Mouse (Mus musculus) c-Kit-positive CD71-negative TER-119-negative erythroid progenitor cells, embryonic 14.5 days (primary cell): ENCODE results near the gene Vps13d.

ENCODE experiments used
- DNase-seq: peaks from one replicate; pipeline ENCODE4 v3.0.0-alpha.2; 2013; ENCODE audit warnings: low read depth

Gene Vps13d

DNA sequence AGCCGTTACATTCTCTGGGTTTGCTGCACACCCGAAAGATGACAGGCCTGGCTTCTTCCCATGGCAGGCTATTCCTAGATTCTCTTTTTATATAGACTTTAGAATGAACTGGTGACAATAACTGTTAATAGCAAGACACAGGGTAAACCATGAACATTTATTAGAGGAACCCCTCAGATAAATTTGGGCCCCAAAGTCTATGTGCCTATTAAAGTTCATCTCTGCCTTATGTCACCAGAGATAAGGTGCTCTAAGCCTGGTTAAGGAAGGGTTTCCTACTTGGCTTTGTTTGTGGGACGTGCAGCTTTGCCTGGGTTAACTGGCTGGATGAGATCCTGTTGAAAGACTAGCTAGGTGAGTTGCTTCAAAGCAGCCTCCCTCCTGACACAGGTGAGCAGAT is 159.4 kb downstream of the Vps13d start:
- no peak for DNase-seq

DNA sequence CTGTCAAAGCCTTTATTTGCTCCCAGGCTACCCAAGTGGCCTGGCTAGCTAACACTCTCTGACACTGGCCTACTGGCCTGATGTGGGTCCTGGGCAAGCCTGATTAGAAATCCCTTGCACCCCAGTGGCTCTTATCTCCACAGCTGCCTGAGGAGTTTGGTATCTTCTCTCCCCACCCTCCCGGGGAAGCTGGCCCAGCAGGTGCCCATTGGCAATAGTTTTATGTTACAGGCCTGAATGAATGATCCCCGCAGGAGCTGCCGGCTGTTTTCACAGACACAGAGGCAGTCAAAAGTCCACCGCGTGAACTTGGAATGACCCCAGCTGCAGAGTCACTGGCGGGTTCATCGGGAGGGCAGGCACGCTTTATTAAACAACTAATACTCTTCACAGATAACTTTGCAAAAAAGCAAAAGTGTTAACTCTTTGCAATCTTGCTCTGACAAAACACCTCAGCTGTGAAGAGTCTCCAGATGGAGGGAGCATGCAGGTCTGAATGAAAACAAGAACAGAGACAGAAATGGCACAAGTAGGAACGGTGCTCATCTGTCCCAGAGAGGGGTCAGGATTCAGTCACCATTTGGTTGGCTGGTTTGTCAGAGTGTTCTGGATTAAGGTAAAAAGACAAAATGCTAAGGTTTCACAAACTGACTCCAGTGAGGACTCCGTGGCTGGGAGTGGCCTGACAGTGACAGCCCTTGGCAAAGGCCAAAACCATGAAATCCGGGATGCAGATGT is 160.1 kb downstream of the Vps13d start:
- DNase-seq, result no peak

DNA sequence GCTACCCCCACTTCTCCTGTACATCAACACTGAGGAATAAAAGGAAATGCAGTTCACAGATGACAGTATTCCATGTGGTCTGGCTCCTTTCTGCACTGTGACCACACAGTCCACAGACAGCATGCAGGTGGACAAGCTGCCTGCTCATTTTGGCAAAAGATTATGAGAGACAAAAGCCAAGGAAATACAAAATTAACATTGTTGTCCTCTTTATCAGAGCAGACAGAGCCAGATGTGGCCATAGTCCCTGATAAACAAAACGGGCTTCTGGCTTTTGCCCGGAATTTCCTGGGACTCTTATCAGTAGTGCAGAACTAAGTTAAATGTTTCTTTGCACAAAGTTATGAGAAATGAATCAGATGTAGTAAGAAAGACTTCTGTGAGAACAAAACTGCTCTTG is 161.4 kb downstream of the Vps13d start:
- no peak for DNase-seq

GRCm38 (mm10) chr4:145032637-145033036 is 162.2 kb downstream of the Vps13d start:
- no peak for DNase-seq

- no peak for DNase-seq
Observed at GRCm38 (mm10) chr4:145031510-145031909, 163.3 kb downstream of the Vps13d start.

DNA sequence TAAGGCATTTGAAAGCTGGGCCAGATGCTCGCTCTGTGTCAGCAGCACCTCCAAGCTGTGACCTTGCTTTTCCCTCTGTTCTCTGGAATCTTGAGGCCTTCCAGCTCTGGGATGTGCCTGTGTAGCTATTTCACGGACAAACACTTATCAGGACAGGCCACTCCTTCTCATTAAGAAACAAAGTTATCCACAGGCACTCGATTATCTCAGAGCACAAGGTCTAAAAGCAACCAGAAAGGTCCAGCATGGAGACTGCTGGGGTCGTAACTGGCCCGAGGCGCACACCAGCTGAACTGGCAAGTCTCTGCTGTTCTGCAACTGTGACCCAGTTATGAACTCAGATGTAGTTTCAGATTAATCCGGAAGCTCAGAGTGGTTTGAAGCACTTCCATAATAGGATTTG is 168.4 kb downstream of the Vps13d start:
- no peak for DNase-seq

DNA sequence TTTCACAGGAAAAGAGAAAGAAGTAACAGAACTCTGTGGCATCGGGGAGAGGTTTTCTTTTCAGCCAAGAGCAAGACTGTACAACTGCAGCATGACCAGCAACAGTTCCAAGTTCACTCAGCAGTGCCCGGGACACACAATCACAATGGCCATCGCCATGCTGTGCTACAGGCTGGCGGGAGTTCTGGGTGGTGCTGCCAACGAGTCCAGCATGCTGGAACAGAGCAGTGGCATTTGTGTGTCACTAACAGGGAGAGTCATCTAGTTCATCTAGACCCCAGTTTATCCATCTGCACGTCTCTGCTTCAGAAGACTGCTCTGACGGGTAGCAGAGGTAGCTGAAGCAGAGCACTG is 169.4 kb downstream of the Vps13d start:
- no peak for DNase-seq

DNA sequence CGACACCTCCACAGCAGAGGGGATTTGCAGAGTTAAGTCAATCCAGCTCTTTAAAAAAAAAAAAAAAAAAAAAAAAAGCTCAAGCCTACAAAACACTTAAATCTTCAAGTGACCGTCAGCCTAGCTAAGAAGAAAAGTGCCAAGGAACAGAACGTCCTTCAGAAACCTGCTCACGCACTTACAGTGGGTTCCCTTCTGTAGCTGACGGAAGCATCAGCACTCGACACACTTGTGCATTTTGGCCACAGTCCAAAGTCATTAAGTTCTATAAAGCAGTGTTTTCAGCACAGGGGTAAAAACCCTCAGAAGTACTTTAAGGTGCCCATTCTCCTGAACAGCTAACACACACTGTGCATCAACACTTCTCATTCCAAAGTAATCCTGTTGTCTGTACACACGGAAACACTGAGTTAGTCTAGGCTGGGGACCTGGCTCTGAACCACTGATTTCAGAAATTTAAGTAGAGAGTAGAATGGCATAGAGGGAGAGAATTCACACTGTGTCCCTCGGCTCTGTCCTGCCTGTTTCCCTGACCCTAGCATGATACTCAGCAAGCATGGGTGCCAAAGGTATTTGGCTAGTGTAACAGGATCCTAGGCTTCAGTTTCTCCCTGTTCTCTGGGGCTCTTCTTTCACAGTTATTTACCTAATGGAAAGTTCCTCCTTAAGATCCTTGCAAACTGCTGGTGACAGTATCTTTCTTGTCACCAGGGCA is 170.0 kb downstream of the Vps13d start:
- DNase-seq, result no peak

DNA sequence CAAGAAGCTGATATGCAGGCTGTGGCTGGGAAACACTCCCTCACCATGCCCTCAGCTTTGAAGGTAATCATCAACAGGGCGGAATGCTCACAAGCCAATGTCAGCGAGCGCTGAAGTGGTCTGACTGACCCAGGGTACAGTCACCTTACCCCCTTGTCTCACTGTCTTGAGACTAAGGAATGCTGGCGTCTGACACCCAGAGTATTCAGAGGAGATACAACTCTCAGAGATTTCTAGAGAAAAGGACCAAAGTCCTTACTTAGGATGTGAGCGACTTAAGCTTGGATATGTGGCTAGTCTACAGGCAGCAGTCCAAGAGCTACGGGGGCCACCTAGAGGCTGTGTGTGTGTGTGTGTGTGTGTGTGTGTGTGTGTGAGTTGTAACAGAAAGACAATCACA is 170.9 kb downstream of the Vps13d start:
- DNase-seq, result no peak

DNA sequence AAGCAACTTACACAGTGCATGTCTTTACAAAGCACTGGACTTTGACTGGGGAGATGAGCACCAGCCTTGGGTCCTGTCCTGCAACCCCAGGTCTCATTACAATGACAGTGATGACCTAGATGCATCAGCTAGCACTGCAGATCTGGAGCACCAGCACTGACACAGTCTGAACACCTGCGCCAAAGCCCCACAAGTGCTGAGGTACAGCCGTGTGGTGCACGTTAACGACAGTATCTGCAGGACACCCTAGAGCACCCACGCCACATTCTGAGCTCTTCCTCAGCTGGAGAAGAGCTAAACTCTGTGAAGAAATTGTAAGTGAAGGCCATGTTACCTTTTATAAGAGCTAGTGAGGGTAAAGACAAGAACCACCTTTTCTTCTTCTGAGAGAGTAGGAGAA is 172.0 kb downstream of the Vps13d start:
- no peak for DNase-seq

DNA sequence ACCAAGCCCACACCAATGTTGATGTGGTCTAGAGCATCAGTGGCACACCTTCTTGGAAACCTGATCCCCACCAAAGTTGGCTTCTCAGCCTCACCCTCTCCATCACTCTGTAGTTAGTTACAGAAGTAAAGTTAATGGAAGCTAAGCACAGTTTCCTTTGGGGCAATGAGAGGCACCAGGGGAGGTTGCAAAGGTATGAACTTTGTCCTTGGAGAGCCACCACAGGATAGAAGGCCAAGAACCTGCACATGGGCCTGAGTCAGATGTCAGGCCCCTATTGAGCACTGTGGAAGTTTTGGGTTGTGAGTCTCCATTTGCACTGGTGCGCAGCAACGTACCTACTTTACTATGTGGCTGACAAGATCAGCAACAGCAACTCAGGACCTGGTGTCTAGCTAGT is 172.6 kb downstream of the Vps13d start:
- DNase-seq, result no peak

GRCm38 (mm10) chr4:145020383-145020782 is 174.4 kb downstream of the Vps13d start:
- no peak for DNase-seq

DNA sequence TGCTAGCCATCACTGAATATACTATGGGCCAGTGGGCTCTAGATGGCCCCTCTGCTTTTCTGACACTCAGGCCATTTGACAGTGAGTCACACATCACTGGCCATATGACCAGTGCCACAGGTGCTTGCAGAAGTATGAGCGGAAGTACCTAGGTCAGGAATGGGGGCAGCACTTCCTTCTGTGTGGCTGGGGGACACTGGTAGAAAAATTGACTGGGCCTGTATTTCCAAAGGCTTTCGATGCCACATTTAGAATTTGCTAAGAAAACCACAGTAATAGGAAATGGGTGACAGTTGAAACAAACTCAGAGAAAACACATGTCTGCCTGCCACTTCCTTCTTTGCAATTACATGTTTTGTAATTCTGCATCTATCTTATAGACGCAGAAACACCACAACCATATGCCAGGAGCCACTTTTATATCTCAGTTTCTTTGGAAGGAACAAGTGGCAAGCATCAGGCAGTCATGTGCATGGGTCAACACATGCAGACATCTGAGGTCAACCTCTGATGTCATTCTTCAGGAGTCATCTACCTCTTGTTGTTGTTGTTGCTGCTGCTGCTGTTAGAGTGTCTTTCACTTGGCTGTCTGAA is 175.6 kb downstream of the Vps13d start:
- DNase-seq, result no peak

GRCm38 (mm10) chr4:145017745-145018144 is 177.1 kb downstream of the Vps13d start:
- DNase-seq, result no peak

DNA sequence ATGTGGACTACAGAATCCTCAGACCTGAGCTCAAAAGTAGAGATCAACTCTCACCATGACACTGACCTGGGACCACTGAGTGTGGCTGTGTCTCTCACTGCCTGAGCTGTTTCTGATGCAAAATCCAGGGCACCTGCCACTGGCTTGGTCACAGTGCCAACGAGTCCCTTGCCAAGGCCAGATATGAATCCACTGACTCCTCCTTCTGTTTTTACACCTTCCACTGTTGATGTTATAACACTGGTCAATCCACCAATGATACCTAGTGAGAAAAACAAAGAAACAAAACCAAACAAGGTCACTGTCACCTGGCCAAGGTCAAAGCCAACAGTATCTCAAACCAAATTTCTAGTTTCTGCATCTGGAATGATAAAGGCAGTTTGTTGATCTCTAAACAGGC is 178.1 kb downstream of the Vps13d start:
- DNase-seq, result no peak

DNA sequence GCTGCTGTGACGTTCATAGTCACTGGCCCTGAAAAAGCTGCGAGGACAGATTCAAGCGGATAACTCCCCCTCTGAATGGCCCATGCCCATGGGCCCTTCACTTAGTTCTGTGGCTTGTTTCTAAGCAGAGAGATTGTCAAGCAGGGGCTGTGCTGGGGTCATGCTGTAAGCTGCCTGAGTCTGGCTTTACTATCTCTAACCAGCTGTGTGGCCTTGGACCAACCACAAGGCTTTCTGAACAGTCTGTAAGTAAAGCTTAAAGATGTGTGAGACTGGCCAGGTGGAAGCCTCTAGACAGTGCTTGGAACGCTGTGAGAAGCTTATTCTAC is 180.2 kb downstream of the Vps13d start:
- no peak for DNase-seq

GRCm38 (mm10) chr4:145013760-145014631 is 180.8 kb downstream of the Vps13d start:
- DNase-seq, result no peak

DNA sequence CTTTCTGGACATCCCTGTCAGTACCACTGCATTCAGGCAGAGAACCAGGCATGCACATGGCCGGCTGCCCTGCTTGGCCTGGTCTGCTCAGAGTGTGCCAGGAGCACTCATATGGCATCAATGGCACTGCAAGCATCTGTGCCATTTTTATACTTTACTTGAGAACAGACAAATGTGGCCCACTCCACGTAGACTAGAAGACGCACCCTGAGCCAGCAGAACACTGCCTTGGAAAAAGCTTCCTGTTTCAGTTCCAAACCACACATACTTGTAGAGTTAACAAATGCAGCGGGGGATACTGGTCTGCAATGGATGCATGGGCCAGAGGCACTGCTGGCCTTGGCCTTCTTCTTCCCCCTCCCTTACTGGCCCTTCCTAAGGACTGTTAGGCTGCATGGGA is 181.6 kb downstream of the Vps13d start:
- no peak for DNase-seq

GRCm38 (mm10) chr4:145011156-145011555 is 183.6 kb downstream of the Vps13d start:
- no peak for DNase-seq

DNA sequence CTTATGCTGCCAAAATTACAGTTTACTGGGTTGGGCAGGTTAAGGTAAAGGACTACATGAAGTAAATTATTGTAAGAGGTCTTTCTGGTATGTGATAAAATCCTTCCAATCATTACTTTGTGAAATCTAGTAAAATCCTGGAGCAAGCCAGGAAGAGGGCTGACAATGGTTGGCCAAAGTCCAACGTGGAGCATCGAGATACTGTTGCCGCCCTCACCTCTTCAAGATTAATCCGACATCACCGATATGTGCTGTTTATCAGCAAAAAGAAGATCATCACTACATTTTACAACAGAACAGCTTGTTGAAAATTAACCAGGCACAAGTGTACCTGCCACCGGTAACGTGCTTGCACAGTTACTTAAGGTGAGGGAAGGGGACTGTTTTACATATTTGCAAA is 184.9 kb downstream of the Vps13d start:
- DNase-seq, result no peak

- no peak for DNase-seq
Observed at GRCm38 (mm10) chr4:145009437-145009836, 185.4 kb downstream of the Vps13d start.

GRCm38 (mm10) chr4:145005943-145006545 is 188.8 kb downstream of the Vps13d start:
- DNase-seq, result no peak
